Mouse (Mus musculus) inflammation-experienced regulatory T-cells, adult 6 months (primary cell): ENCODE data around the gene Klk14. TPM values are rescaled to one million over a fixed set of nuclear protein-coding genes. Genes with fewer than 3 reads are reported as not detected.
"Not testable (repeated sequence)": the region's sequence is repeated elsewhere in the genome, so short reads cannot be mapped to it uniquely, and the experiment has no call there.

Experiments
- ATAC-seq: one replicate; pipeline ENCODE4 v1.8.0; 2017
- polyA plus RNA-seq, 3 experiments: library from polyadenylated mRNA; unstranded; fragments of 100-300 nt; shearing (Covaris generic); gene quantifications; one replicate each; pipeline ENCODE4 v1.2.1; 2017

Klk14 gene
- not detected for polyA plus RNA-seq

DNA sequence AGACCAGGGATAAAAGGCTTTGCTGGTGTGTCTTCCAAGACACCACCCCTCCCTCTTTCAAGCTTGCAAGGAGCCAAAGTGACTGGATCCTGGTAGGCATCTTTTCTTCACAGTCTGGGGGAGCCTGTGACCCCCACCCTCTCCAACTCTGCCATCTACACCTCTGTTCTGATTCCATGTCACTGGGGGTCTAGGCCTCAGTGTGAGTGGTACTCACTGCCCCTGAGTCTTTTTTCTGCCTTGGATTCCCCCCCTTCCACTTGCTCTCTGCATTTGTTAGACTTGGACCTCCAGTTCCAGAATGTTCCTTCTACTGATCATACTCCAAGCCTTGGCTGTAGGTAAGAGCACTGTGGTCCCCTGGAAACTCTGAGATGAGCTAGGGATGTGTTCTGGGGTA, at the start of gene Klk14:
Gene Klk14 (plus strand): TSS at position 301 of the 400 bp plus-strand sequence.
- no peak for ATAC-seq

DNA sequence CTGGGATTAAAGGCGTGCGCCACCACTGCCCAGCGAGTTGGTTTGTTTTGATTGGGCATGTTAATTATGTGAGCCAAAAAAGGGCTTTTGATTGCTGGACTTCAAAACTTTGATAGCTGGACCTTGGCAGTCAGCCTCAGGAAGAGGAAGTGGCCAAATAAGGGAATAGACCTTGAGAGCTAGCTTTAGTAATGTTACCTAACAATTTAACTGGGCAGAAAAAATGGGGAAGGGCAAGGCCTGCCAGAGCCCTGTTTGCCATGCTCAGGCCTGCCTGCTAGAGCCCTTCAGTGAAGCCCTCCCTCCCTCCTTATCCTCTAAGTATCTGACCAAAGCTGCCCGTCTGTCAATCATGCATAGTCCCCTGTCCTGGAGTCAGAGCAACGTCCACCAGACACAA, 47.6 kb upstream of the Klk14 start:
- no peak for ATAC-seq

DNA sequence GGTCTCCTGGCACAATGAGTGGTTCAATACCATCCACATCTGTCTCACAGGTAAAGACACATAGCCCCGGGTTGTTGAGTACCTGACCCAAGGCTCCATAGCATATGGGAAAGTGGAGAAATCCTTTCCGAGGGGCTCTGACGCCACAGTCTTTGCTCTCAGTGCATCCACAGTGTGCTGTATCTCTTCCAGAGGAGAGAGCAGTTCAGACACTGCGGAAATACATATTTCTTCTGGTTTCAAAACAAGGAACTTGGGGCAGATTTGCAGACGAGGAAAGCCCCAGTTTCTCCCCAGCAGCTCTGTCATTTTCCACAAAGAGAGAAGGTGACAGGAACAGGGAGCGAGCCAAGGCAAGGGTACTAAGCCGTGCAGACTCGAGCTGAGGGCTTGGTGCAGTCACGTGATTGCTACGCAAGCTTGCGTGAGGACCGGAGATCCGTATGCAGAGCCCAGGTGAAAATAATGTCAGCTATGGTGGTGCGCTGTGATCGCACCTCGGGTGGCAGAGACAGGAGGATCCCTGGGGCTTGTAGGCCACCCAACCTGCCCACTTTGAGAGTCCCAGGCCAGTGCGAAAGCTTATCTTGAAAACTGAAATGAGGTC, 47.1 kb upstream of the Klk14 start:
- no peak for ATAC-seq

DNA sequence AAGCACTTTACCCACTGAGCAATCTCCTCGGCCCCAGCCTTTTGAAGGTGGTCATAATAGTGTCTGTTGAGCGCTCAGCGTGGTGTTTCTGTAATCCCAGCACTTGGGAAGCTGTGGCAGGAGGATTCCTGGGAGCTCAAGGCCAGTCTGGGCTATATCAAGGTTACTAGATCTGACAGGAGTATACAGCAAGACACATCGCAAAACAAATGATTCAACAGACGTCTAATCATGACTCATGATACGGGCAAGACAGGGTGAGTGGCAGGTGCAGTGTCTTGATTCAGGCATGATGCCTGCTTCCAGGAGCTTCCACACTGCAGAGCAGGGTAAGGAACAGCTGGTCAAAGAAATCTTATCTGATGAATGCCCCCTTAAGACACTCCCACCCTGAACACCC, 37.5 kb upstream of the Klk14 start:
- no peak for ATAC-seq

DNA sequence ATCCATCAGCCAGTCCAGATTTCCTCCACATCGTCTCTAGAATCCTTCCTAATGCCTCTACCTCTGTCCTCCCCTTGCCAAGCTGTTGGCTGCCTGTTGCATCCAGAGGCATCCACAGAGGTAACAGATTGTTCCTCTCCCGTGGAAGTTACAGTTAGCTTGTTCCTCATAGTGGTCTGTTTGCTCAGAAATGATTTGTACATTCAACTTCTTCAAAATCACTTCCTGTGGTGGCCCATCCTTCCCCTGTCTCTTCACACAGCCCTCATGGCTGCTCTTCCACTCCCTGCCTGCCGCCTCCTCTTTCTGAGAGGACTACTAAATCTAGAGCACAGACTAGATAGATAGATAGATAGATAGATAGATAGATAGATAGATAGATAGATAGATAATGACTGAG, 35.7 kb upstream of the Klk14 start:
- ATAC-seq: no peak

DNA sequence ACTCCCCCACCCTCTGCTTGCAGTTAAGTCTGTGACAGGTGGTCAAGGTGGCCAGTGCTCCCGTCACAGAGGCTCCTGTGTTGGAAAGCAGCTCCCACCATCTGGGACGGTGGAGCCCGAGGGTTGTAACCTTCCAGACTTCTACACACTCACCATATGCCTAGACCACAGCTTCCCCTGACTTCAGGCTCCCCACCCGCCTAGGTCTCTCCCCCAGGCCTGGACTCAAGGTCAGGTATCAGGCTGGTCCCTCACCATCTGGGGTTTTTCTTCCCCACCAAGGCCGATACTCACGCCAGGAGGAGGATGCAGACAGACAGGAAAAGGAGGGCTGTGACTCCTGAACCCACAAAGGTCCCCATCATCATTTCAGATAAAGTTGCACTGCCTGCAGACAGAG, 34.0 kb upstream of the Klk14 start:
- no peak for ATAC-seq

DNA sequence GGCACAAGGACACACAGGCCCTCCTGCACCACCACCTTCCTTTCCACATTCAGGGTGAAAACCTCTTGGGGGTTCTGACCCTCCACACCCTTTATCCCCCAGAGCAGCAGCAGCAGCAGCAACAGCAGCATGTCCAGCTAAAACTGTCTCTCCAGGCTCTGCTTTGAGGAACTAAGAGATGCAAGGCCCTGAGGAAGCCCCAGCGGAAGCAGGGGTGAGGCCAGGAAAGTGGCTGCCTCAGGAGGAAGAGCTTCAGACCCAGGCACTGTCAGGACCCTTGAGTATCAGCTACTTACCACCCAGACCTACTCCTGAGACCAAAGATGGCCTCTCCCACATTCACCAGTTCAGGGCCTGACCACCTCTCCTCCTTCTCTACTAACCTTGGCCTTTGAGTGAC, 30.2 kb upstream of the Klk14 start, which contains the start of gene Siglece:
Gene Siglece (minus strand): TSS at position 160 of the 400 bp plus-strand sequence.
- ATAC-seq: no peak

DNA sequence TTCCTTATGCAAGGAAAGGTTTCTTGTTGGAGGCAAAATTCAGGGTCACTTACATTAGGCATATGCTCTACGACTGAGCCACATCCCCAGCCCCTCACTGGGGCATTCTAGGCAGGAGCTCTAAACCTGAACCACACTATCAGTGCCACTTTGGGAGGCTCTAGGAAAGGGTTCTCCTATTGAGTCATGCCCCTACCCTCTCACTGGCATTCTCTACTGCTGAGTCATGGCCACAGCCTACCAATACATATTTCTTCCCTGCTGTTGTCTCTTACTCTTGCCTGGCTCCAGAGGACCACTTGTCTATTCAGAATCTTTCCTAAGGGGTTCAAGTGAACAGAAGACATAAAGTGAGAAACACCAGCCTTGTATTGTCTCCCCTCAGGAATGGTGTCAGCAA, 27.4 kb upstream of the Klk14 start:
- no peak for ATAC-seq

DNA sequence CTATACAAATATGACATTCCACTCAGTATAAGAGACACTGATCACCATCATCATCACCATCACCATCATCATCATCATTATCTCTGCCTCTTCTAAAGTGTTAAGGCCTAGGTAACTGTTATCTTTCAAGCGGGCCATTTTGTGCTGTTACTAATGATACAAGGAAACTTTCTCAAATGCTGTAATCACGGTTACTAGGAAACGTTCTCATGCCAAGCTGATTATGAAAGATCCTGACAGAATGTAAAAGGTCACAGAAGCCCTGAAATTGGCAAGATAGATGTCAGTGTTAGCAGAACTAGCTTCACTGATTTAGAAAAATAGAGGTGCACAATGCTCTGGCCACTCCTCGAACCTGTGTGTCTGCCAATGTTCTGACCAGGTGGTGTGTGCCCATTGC, 23.0 kb upstream of the Klk14 start:
- ATAC-seq: not testable (repeated sequence)

DNA sequence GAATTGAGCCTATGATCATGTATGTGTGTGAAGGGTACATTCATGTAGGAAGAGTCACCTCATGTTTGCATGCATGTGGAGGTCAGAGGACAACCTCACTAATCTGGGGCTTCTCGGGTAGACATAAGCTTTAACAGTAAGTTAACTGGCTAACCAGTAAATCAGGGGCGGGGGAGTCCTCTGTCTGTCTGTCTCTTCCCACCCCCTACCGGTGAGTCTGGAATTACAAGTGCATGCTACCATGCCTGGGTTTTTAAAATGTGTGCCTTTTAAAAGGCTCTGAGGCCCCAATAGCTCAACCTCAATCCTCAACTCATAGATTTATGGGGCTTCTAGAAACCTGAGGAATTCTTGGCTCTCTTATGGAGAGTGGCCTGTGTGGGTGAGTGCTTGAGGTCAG, 21.6 kb upstream of the Klk14 start:
- no peak for ATAC-seq

DNA sequence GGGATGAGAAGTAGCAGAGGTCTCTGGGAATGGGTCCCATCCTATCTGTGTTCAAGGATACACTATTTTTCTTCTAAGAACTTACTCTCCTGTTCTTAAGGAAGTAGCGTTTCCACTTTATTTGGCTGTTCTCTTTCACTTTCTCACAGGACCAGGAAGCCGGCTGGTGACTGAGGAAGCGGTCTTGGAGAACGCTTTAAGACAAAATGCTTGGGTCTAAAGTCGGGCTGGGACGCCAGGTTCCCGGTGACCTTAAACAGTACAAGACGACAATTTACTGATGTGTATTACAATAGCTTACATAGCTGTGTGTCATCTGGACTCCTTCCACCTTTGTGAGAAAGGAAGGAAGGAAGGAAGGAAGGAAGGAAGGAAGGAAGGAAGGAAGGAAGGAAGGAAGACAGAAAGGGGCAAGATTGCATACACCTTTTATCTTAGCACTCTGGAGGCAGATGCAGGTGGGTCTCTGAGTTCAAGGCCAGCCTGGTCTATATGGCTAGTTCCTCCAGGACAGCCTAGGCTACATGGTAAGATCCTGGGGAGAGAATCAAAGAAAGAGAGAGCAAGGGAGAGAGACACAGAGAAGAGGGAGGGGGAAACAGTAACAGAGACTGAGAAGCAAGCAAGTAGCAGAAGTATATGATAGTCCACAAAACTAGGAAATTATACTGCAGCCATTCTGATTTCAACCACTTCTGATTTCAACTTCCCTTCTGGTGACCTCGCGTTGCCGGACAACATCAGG, 19.0 kb upstream of the Klk14 start:
- ATAC-seq: no peak

DNA sequence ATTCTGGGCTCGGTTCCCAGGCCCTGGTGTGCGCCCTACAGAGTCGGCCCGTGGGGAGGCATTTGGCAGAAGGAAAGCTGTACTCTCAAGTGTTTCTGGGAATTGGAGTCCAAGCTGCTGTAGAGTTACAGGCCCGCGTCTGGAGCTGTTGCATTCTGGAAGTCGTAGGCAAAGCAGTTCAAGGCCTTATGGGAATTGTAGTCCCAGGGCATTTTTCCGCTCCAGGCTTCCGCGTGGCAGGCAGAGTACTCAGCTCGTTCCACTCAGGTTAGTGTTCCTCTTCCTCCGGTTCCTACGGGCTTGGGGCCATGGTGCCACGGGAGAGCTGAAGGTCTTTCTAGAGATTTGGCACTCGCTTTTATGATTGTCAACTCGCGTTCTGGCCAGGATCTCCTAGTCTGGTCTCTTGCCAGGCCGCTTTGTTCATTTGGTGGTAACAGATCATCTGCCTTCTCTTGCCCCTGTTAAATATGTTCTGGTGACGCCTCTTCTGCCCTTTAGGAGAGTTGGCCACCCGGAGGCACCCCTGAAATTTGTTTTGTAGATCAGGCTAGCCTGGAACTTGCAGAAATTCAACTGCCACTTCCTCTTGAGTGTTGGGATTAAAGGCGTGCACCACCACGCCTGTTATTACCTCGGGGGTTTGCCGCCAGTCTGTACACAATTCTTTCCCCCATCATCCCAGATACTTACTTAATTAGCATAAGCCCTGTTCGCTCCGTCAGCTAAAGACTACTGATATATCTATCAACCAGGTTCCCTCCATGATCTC, 18.2 kb upstream of the Klk14 start, which contains the start of gene Ctu1:
Gene Ctu1 (plus strand): TSS at position 208 of the 772 bp plus-strand sequence.
- peak; percentile 98 for ATAC-seq

DNA sequence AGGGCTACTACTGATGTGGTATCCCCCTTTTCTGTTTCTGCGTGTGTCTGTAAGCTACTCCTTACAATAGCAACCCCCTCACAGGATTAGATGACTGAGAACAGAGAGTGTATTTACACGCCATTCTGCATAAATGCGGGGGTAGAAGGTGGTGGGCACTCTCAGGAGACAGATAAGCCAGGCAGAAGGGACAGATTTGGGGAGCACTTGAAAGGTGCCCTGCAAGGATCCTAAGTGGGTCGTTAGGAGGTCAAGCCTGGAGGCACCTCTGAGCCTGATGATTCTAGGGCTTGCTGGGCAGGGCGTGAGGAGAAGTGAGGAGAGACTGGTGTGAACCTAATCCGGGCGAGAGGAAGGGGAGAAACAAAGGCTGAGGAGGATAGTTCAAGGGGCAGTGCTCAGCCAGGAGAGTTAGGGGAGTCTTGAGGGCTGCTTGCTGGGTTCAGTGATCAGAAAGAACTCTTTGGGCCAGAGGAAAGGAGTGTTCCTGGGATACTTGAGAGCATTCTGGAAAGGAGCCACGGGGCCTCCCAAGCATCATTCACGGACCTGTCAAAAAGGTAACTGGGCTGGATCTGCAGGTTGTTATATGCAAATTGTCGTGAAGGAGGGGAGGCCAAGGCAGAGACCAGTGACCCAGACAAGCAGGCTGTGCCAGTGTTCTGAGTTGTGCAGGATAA, 17.5 kb upstream of the Klk14 start:
- ATAC-seq: no peak

DNA sequence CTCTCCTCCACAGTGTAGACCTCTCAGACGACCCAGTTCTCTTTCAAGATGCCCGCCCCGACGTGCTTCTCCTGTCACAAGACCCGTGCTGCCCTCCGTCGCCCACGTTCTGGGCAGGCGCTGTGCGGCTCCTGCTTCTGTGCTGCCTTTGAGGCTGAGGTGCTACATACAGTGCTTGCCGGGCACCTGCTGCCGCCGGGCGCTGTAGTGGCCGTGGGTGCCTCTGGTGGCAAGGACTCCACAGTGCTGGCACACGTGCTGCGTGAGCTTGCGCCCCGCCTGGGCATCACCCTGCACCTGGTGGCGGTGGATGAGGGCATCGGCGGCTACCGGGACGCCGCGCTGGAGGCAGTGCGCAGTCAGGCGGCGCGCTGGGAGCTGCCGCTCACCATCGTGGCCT, 15.1 kb upstream of the Klk14 start:
- no peak for ATAC-seq

DNA sequence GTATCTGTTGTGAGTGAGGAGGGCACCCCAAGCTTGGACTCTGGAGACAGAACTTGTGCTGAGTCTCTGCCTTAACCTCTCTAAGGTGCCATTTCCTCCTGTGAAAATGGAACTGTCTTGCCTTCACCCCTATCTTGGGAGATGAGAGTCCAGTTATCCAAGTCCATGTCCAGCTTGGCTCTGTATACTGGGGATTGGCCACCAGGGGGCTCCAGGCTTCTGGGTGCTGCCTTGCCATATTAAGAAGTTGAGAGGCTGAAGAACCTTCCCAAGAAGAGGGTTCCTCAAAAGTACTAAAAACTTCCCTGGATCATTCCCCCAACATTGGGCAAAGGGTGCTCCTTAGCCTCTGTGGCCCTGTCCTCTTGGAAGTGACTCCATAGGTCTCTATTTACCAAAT, 11.7 kb upstream of the Klk14 start:
- ATAC-seq: no peak

DNA sequence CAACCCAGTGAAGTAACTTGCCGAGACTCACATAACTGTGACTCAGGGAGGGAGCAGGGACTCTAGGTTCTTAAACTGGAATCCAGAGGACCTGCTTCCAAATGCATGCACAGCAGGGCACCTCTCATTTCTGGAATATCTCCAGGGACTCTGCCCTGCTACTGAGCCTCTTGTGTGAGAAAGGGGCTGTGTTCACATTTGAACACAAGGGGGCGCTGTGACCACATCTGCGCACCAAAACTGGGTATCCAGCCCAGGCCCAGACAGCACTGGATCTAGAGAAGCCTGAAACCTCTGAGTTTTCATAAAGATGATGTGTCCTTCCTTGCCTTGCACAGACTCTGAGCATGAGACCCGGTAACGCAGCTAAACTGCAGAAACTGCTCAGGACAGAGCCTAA, 9.3 kb upstream of the Klk14 start:
- ATAC-seq: peak; percentile 48

DNA sequence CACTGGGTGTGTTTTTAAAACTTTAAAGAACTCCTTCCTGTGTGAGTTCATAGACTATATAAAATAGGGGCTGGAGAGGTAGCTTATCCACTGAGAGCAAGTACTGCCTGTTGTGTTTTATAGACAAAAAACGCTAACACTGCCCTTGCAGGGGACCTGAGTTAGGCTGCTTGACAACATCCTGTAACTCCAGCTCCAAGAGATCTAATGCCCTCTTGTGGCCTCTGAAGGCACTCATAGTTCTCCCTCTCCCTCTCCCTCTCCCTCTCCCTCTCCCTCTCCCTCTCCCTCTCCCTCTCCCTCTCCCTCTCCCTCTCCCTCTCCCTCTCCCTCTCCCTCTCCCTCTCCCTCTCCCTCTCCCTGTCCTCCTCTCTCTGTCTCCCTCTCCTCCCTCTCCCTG, 7.7 kb upstream of the Klk14 start:
- not testable (repeated sequence) for ATAC-seq

DNA sequence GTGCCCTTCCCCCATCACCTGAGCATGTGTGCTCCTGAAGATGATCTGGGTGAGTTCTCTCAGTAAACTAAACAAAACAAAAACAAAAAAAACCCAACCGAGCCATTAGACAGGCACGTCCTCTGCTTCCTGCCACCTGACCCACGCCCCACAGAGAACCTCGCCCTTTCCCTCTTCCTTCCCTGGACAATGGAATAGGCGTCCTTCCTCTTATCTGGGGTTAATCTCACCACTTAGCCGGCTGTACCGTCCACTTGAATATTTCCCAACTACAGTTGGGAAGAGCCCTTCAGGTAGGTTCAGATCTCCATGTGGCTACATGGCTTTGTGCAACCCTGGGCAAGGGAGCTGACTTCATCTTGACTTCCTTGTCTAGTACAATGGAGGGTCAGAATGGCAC, 5.1 kb upstream of the Klk14 start:
- ATAC-seq: no peak

DNA sequence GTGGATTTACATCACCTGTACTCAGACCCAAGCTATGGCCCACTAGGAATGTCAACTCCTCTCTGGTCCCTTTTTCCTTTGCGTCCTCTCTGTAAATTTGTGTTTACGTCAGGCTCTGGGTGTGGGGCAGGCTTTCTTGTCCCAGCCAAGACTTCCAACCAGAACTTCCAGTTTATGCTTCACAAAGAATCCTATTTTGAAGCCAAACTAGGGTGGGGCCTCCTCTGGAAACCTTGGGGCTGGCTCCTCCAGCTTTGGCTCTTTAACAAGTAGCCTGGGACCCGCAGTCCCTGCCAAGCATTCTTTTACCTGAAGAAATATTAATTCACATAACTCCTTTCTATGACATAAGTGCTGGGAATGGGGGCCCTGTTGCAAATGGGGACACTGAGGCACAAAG, 19.8 kb downstream of the Klk14 start:
- no peak for ATAC-seq

DNA sequence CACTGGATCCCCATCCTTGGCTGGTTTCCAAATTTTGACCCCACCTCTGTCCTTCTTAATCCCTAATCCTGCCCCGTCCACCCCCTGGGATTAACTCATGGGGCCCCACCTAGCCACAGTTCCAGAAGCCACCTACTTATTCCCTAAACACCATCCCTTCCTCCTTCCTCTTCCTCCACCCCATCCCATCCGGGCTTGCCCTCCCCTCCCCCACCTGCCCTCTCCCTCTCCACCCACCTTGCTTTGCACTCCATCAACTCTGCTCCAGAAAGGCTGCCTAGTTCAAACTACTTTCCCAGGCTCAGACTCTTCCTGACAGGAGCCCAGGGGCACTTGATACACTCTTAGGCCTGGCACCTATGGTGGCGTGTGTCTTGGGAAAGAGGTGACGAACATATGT, 22.0 kb downstream of the Klk14 start, which contains the start of gene Klk13:
Gene Klk13 (plus strand): TSS at position 301 of the 400 bp plus-strand sequence.
- ATAC-seq: no peak

DNA sequence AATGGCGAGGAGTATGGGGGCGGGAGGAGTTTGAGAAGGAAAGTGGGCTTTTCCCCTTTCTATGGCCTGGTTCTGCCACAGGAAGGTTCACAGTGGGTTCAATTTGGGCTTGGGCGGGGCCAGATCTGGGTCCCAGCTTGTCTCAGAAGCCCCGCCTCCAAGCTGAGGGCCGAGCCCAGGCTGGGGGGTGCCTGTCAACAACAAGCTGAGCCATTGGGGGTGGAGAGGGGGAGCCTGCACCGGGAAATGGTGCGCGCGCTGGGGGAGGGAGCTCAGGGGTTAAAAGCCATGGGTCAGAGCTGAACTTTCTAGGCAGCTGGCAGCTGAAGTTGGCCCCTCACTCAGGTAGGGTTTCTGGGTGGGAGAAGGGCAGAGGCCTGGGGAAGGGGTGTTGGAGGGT, 22.7 kb downstream of the Klk14 start:
- ATAC-seq: no peak

DNA sequence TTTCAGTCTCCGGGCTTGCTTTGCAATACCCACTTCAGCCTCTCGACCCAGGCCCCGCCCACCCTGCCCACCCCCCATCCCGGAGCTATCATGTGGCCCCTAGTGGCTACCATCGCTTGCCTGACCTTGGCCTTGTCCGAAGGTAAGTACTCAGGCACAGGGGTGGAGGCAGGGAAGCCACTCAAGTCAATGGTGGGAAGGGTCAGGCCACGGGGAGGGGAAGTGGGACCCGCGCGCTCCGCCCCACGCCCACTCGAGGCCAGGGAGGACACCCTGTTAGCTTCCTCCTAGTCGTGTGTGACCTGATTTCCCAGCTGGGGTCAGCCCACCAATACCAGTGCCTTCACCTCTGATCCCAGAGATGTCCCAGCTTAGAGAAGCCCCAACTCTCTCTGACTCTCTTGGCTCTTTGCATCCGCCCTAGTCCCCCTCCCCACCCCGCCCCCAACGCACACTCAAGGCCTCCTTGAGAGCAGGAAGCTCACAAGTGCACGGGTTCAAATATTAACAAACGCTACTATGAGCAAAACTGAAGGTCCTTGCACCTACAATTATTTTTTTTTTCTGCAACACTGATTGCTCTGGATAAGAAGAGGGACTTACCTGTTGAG, 23.6 kb downstream of the Klk14 start:
- no peak for ATAC-seq
